Mouse (Mus musculus) CH12.LX (cell line): ENCODE measurements around the gene Cfap77. TPM values are rescaled to one million over a fixed set of nuclear protein-coding genes. Genes with fewer than 3 reads are reported as not detected.

Experiments
- DNase-seq: peaks from one replicate; pipeline ENCODE4 v3.0.0-alpha.2; 2013; ENCODE audit errors: extremely low read depth
- H3K27ac ChIP-seq: 2 replicates; pipeline ENCODE4 v1.5.1; 2012; ENCODE audit warnings: low read depth, mild to moderate bottlenecking, control low read depth, moderate library complexity; ENCODE audit not compliant: insufficient read depth
- H3K27me3 ChIP-seq: replicated peaks from 2 replicates; pipeline ENCODE3; 2012; ENCODE audit warnings: inconsistent platforms
- H3K36me3 ChIP-seq, 2 experiments: replicated peaks in 1 of 2; 2 replicates each; pipeline versions ENCODE3 to v1.6.1; 2012; ENCODE audit warnings: inconsistent platforms in 1 of 2, low read length in 1 of 2, mild to moderate bottlenecking in 1 of 2, mixed read lengths in 1 of 2, moderate library complexity in 1 of 2; ENCODE audit not compliant: control insufficient read depth in 1 of 2, insufficient read depth in 1 of 2
- H3K4me1 ChIP-seq, 2 experiments: 2 replicates each; pipeline ENCODE4 v1.6.1; 2012; ENCODE audit warnings: inconsistent platforms in 1 of 2, moderate library complexity in 1 of 2; ENCODE audit not compliant: insufficient read depth in 2 of 2, control insufficient read depth in 1 of 2
- H3K4me2 ChIP-seq: 2 replicates; pipeline ENCODE4 v1.6.1; 2012; ENCODE audit warnings: low read depth, mild to moderate bottlenecking, control low read depth; ENCODE audit not compliant: poor library complexity, insufficient read depth, severe bottlenecking
- H3K4me3 ChIP-seq, 3 experiments: fragments of 150-350 bp in 1 of 3; sonication (generic) in 1 of 3; replicated peaks in 1 of 3; 2 replicates each; pipeline versions ENCODE3 to v1.5.1; 2011 to 2012; ENCODE audit warnings: low read depth in 2 of 3, low read length in 2 of 3, mild to moderate bottlenecking in 2 of 3, moderate library complexity in 2 of 3, control low read depth in 1 of 3, improper control_type of control experiment in 1 of 3, inconsistent platforms in 1 of 3, mixed read lengths in 1 of 3; ENCODE audit not compliant: poor library complexity in 1 of 3
- H3K79me2 ChIP-seq: replicated peaks from 2 replicates; pipeline ENCODE4 v1.6.1; 2012; ENCODE audit warnings: mild to moderate bottlenecking, moderate library complexity; ENCODE audit not compliant: control insufficient read depth, poor library complexity, insufficient read depth, severe bottlenecking; ENCODE audit errors: extremely low read depth
- H3K9ac ChIP-seq: 2 replicates; pipeline ENCODE4 v1.6.1; 2012; ENCODE audit warnings: low read depth, mild to moderate bottlenecking, control low read depth, moderate library complexity; ENCODE audit not compliant: insufficient read depth
- H3K9me3 ChIP-seq: replicated peaks from 2 replicates; pipeline ENCODE3; 2012; ENCODE audit warnings: low read length, inconsistent platforms, mixed read lengths
- BHLHE40 ChIP-seq: IDR thresholded peaks from 2 replicates; pipeline ENCODE4 v1.6.1; 2011; ENCODE audit warnings: mild to moderate bottlenecking, low read depth, low read length, improper control_type of control experiment
- CHD2 ChIP-seq: IDR thresholded peaks from 2 replicates; pipeline ENCODE4 v1.6.1; 2011; ENCODE audit warnings: low read length, improper control_type of control experiment
- CTCF ChIP-seq, 2 experiments: IDR thresholded peaks in 1 of 2; conservative IDR thresholded peaks in 1 of 2; 2 replicates each; pipeline ENCODE4 v1.5.1; 2011 to 2012; ENCODE audit warnings: low read depth in 2 of 2, low read length in 2 of 2, improper control_type of control experiment in 1 of 2, inconsistent platforms in 1 of 2, mild to moderate bottlenecking in 1 of 2, moderate library complexity in 1 of 2
- ELF1 ChIP-seq: IDR thresholded peaks from 2 replicates; pipeline ENCODE4 v1.6.1; 2014; ENCODE audit warnings: low read depth, mild to moderate bottlenecking, inconsistent platforms, low read length, improper control_type of control experiment
- GABPA ChIP-seq: IDR thresholded peaks from 2 replicates; pipeline ENCODE4 v1.6.1; 2012; ENCODE audit warnings: low read depth, low read length, improper control_type of control experiment, inconsistent platforms; ENCODE audit not compliant: insufficient replicate concordance
- IRF4 ChIP-seq: IDR thresholded peaks from 2 replicates; pipeline ENCODE4 v1.6.1; 2014; ENCODE audit warnings: low read depth, mild to moderate bottlenecking, inconsistent platforms, low read length, improper control_type of control experiment
- JUN ChIP-seq: IDR thresholded peaks from 2 replicates; pipeline ENCODE4 v1.6.1; 2011; ENCODE audit warnings: low read depth, mild to moderate bottlenecking, low read length, improper control_type of control experiment, moderate library complexity; ENCODE audit not compliant: insufficient read depth
- JUND ChIP-seq: conservative IDR thresholded peaks from 2 replicates; pipeline ENCODE4 v1.6.1; 2011; ENCODE audit warnings: low read depth, low read length, improper control_type of control experiment
- MEF2A ChIP-seq: IDR thresholded peaks from 2 replicates; pipeline ENCODE4 v1.6.1; 2014; ENCODE audit warnings: low read depth, mild to moderate bottlenecking, inconsistent platforms, low read length, improper control_type of control experiment, borderline replicate concordance
- PAX5 ChIP-seq: IDR thresholded peaks from 2 replicates; pipeline ENCODE4 v1.6.1; 2012; ENCODE audit warnings: low read length, inconsistent platforms, mixed read lengths
- POLR2A ChIP-seq: IDR thresholded peaks from 2 replicates; pipeline ENCODE4 v1.6.1; 2011; ENCODE audit warnings: low read depth, mild to moderate bottlenecking, improper control_type of control experiment, low read length
- RAD21 ChIP-seq: IDR thresholded peaks from 2 replicates; pipeline ENCODE4 v1.6.1; 2011; ENCODE audit warnings: low read depth, mild to moderate bottlenecking, low read length, improper control_type of control experiment, moderate library complexity
- RCOR1 ChIP-seq: conservative IDR thresholded peaks from 2 replicates; pipeline ENCODE4 v1.6.1; 2012; ENCODE audit warnings: low read depth, mild to moderate bottlenecking, inconsistent platforms, low read length, improper control_type of control experiment
- SMC3 ChIP-seq: IDR thresholded peaks from 2 replicates; pipeline ENCODE4 v1.6.1; 2011; ENCODE audit warnings: low read depth, low read length, improper control_type of control experiment
- TCF12 ChIP-seq: IDR thresholded peaks from 2 replicates; pipeline ENCODE4 v1.6.1; 2014; ENCODE audit warnings: low read depth, mild to moderate bottlenecking, inconsistent platforms, low read length, improper control_type of control experiment
- UBTF ChIP-seq: IDR thresholded peaks from 2 replicates; pipeline ENCODE4 v1.6.1; 2012; ENCODE audit warnings: low read depth, mild to moderate bottlenecking, inconsistent platforms, low read length, improper control_type of control experiment, moderate library complexity
- USF1 ChIP-seq: IDR thresholded peaks from 2 replicates; pipeline ENCODE4 v1.6.1; 2014; ENCODE audit warnings: low read depth, mild to moderate bottlenecking, inconsistent platforms, low read length, improper control_type of control experiment
- USF2 ChIP-seq: conservative IDR thresholded peaks from 2 replicates; pipeline ENCODE4 v1.6.1; 2011; ENCODE audit warnings: low read depth, low read length, improper control_type of control experiment
- ZC3H11A ChIP-seq: IDR thresholded peaks from 2 replicates; pipeline ENCODE4 v1.6.1; 2012; ENCODE audit warnings: low read depth, mild to moderate bottlenecking, inconsistent platforms, low read length, improper control_type of control experiment
- ZMIZ1 ChIP-seq: IDR thresholded peaks from 2 replicates; pipeline ENCODE4 v1.6.1; 2012; ENCODE audit warnings: low read depth, mild to moderate bottlenecking, inconsistent platforms, low read length, improper control_type of control experiment
- dilution Hi-C: fragments of 300-500 bp; cut with MboI; formaldehyde crosslinking; loops from 2 replicates; pipeline ENCODE4 v1.14.3; 2020; ENCODE audit warnings: low sequenced_read_pairs; ENCODE audit not compliant: extremely low pct_unique_long_range_greater_than_20kb, extremely low pct_ligation_motif_present
- in situ Hi-C: fragments of 300-500 bp; cut with MboI; formaldehyde crosslinking; loops from 3 replicates; pipeline ENCODE4 v1.14.3; 2019; ENCODE audit warnings: low sequenced_read_pairs, low pct_ligation_motif_present, low pct_unique_long_range_greater_than_20kb, mixed read lengths
- polyA plus RNA-seq: library from polyadenylated mRNA; unstranded; fragments of >175 nt; gene quantifications from 2 replicates; pipeline ENCODE4 v1.2.1, GENCODE M21; 2012; ENCODE audit warnings: low read depth; ENCODE audit not compliant: insufficient read length
- total RNA-seq, 2 experiments: library from RNA; depleted of rRNA; stranded (reverse); fragments of 300-350 nt in 1 of 2; fragments of >200 nt in 1 of 2; gene quantifications; 2 replicates each; pipeline ENCODE4 v1.2.3; 2012 to 2014

Cfap77 gene
- total and polyA plus RNA-seq, 3 experiments: 0.25 to 0.47 (median 0.35) TPM

GRCm38 (mm10) chr2:28978461-28978860 is 76.4 kb downstream of the Cfap77 start:
- Histone ChIP-seq H3K4me1 (no peaks in the 10 kb centered on the region), H3K4me3 (no peak overlapping the region), H3K27me3 (peaks cover 76% of the 10 kb centered on the region)
- TF ChIP-seq USF2 (no peak), TCF12 (no peak), SMC3 (no peak), POLR2A (no peak), GABPA (no peak), CHD2 (no peak), USF1 (no peak), UBTF (no peak), PAX5 (no peak), ZC3H11A (no peak), JUN (no peak), IRF4 (no peak), JUND (no peak), BHLHE40 (no peak), RCOR1 (no peak), CTCF (conservative IDR thresholded peaks at IDR 0.05 in 1 of 2, IDR thresholded peaks at IDR 0.05 in 1 of 2; ENCODE audit: low read depth in 2 of 2, low read length in 2 of 2) (no peak)
- TF ChIP-seq, all 38 proteins: peak for 0
- no peaks in the 10 kb centered on the region for H3K36me3 ChIP-seq
- dilution Hi-C loops (no loop called here), in situ Hi-C loops (loop anchor here (5.0 kb wide), 2 partner anchors 46 to 226 kb away; no protein-coding TSS in a partner anchor)
- DNase-seq: no peak
- no peaks in the 10 kb centered on the region for H3K79me2 ChIP-seq
- no peak overlapping the region for H3K9ac ChIP-seq
- H3K4me2 ChIP-seq: no peak overlapping the region
- H3K27ac ChIP-seq: no peak overlapping the region
- no peaks in the 10 kb centered on the region for H3K9me3 ChIP-seq

GRCm38 (mm10) chr2:28976635-28977034 is 78.2 kb downstream of the Cfap77 start:
- no peak overlapping the region for H3K9ac ChIP-seq
- peak; percentile 65 for DNase-seq

More at GRCm38 (mm10) chr2:28976635-28977034, 78.2 kb downstream of the Cfap77 start:
- TF ChIP-seq GABPA (no peak), ELF1 (no peak), ZC3H11A (0 out of 2 replicates have a peak, but pooled peaks have one; percentile 27), RAD21 (peak; percentile 70), MEF2A (no peak), ZMIZ1 (no peak), CTCF (conservative IDR thresholded peaks at IDR 0.05 in 1 of 2, IDR thresholded peaks at IDR 0.05 in 1 of 2; ENCODE audit: low read depth in 2 of 2, low read length in 2 of 2) (peak; percentile 60 to 83), SMC3 (peak; percentile 88)
- H3K79me2 ChIP-seq: no peaks in the 10 kb centered on the region
- dilution Hi-C loops: no loop called here
- no peak overlapping the region for H3K4me2 ChIP-seq
- no peak overlapping the region for H3K27ac ChIP-seq
- peaks cover 77% of the 10 kb centered on the region for H3K27me3 ChIP-seq
- in situ Hi-C loops: loop anchor here (5.0 kb wide), 2 partner anchors 44 to 224 kb away; no protein-coding TSS in a partner anchor
- no peak overlapping the region for H3K4me3 ChIP-seq
- no peaks in the 10 kb centered on the region for H3K4me1 ChIP-seq
- no peaks in the 10 kb centered on the region for H3K9me3 ChIP-seq
- H3K36me3 ChIP-seq: no peaks in the 10 kb centered on the region
